Mouse (Mus musculus) lung, postnatal 0 days (tissue): ENCODE measurements around the gene Nrxn1.

Experiments used
- CTCF ChIP-seq: IDR thresholded peaks from 2 replicates; pipeline ENCODE4 v1.5.1; 2016; ENCODE audit warnings: antibody characterized with exemption, mild to moderate bottlenecking
- EP300 ChIP-seq: IDR thresholded peaks from 2 replicates; pipeline ENCODE4 v1.6.1; 2016; ENCODE audit warnings: antibody characterized with exemption, mild to moderate bottlenecking, control low read depth

DNA sequence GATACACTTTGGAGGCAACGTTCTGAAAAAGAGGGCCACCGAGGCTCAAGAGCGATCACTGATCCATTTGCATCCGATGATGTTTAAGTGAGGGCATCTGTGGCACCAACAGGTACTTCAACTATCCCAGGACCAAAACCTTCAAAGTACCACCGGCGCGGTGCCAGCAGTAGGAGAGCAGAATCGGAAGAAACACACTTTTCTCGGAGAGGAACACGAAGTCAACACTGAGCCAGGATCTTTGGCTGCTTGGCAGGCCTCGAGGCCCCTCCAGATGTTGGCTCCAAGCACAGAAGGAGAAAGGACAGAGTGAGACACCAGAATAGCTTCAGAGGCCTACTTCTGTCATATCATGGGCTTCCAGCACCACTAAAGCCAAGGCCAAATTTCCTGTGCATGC is 3.9 kb downstream of the Nrxn1 start:
- TF ChIP-seq EP300 (no peak), CTCF (no peak)
